Mouse (Mus musculus): ENCODE data around the gene Kcnrg. TPM values are rescaled to one million over a fixed set of nuclear protein-coding genes. Genes with fewer than 3 reads are reported as not detected.
"Not testable (repeated sequence)": the region's sequence is repeated elsewhere in the genome, so short reads cannot be mapped to it uniquely, and the experiment has no call there.

Gene Kcnrg
- total and polyA plus RNA-seq, 3 experiments, result 0.13 to 0.51 TPM; not detected in 1

GRCm38 (mm10) chr14:61597968-61598367 lies 9.3 kb upstream of the Kcnrg start, which contains the start of gene Trim13:
TSS of gene Trim13 (plus strand) at chr14:61598247.
- H3K9ac ChIP-seq (ENCODE audit: low read depth, low read length), result no peak within 1 kb of the TSS
- peaks cover 4% of the 10 kb centered on the region for H3K4me1 ChIP-seq (ENCODE audit: control insufficient read depth, insufficient read depth, low read length)
- peak within 1 kb of the TSS; percentile 71 for H3K4me3 ChIP-seq
- no peak for DNase-seq
- no peak for TF ChIP-seq POLR2A (IDR thresholded peaks at IDR 0.05; ENCODE audit: insufficient read depth, low read depth, low read length)
- TF ChIP-seq CTCF (IDR thresholded peaks at IDR 0.05), result no peak
- TF ChIP-seq EP300 (IDR thresholded peaks at IDR 0.05; ENCODE audit: insufficient read depth, low read depth, low read length), result no peak
- no peaks in the 10 kb centered on the region for H3K27me3 ChIP-seq (ENCODE audit: control insufficient read depth, insufficient read depth, low read length)
- peak within 1 kb of the TSS; percentile 86 for H3K27ac ChIP-seq
- H3K36me3 ChIP-seq (ENCODE audit: control insufficient read depth, insufficient read depth, low read length), result peaks cover 8% of the 10 kb centered on the region
- intact Hi-C loops (cut with DNase I), result loop anchor here (5.0 kb wide), 1 partner anchor 41 kb away; the partner anchor contains the start of gene Spryd7
- 57% methylated on average over 5 of the region's 5 CpGs for WGBS
- H3K79me2 ChIP-seq (replicated peaks; ENCODE audit: control insufficient read depth, insufficient read depth, low read length), result no peaks in the 10 kb centered on the region

GRCm38 (mm10) chr14:61599057-61599806 lies 8.0 kb upstream of the Kcnrg start:
- Histone ChIP-seq H3K36me3 (ENCODE audit: control insufficient read depth, insufficient read depth, low read length) (peaks cover 10% of the 10 kb centered on the region), H3K9ac (ENCODE audit: low read depth, low read length) (peak overlapping the region; percentile 92), H3K4me3 (peak overlapping the region; percentile 71), H3K27ac (peak overlapping the region; percentile 86), H3K4me1 (ENCODE audit: control insufficient read depth, insufficient read depth, low read length) (peaks cover 4% of the 10 kb centered on the region), H3K79me2 (replicated peaks; ENCODE audit: control insufficient read depth, insufficient read depth, low read length) (no peaks in the 10 kb centered on the region), H3K27me3 (ENCODE audit: control insufficient read depth, insufficient read depth, low read length) (no peaks in the 10 kb centered on the region)
- WGBS, result 3% methylated on average over 44 of the region's 44 CpGs
- intact Hi-C loops (cut with DNase I), result loop anchor here (1.0 to 5.0 kb wide), 2 partner anchors 42 to 48 kb away; partner anchors contain the start of gene Spryd7
- DNase-seq, result peak; percentile 91 to 94
- TF ChIP-seq EP300 (IDR thresholded peaks at IDR 0.05; ENCODE audit: insufficient read depth, low read depth, low read length) (no peak), POLR2A (IDR thresholded peaks at IDR 0.05; ENCODE audit: insufficient read depth, low read depth, low read length) (peak; percentile 67; the same call in 1 of the 2 replicates), CTCF (IDR thresholded peaks at IDR 0.05) (no peak)

DNA sequence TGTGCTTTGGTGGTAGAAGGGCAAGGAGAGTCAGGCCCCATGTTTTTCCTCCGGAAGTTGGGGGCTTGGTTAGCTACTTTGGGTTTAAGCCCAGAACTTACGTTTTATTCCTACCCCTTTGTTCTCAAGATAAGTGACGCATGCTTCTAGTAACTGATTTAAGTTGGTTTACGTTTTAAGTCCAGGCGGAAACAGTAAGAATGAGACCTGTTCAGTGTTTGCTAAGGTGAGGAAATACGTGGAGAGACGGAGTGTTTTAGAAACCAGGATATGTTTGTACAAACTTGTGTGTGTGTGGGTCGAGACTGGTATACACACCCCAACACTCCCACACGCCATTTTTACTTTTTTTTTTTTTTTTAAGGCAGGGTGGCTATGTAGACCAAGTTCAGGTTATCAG lies 5.9 kb upstream of the Kcnrg start:
- Histone ChIP-seq H3K79me2 (replicated peaks; ENCODE audit: control insufficient read depth, insufficient read depth, low read length) (no peaks in the 10 kb centered on the region), H3K27me3 (ENCODE audit: control insufficient read depth, insufficient read depth, low read length) (no peaks in the 10 kb centered on the region), H3K27ac (no peak overlapping the region), H3K36me3 (ENCODE audit: control insufficient read depth, insufficient read depth, low read length) (peaks cover 10% of the 10 kb centered on the region), H3K4me3 (no peak overlapping the region), H3K9ac (ENCODE audit: low read depth, low read length) (no peak overlapping the region), H3K4me1 (ENCODE audit: control insufficient read depth, insufficient read depth, low read length) (peaks cover 4% of the 10 kb centered on the region)
- intact Hi-C loops (cut with DNase I), result loop anchor here (5.0 kb wide), 1 partner anchor 81 kb away; no protein-coding TSS in a partner anchor
- TF ChIP-seq POLR2A (IDR thresholded peaks at IDR 0.05; ENCODE audit: insufficient read depth, low read depth, low read length) (no peak), EP300 (IDR thresholded peaks at IDR 0.05; ENCODE audit: insufficient read depth, low read depth, low read length) (no peak), CTCF (IDR thresholded peaks at IDR 0.05) (no peak)
- no peak for DNase-seq
- WGBS, result 64% methylated on average over 9 of the region's 9 CpGs

GRCm38 (mm10) chr14:61603069-61603755 lies 4.0 kb upstream of the Kcnrg start:
- intact Hi-C loops (cut with DNase I), result loop anchor here (5.0 kb wide), 1 partner anchor 79 kb away; no protein-coding TSS in a partner anchor
- no peaks in the 10 kb centered on the region for H3K27me3 ChIP-seq (ENCODE audit: control insufficient read depth, insufficient read depth, low read length)
- 79% methylated on average over 8 of the region's 8 CpGs for WGBS
- peaks cover 4% of the 10 kb centered on the region for H3K4me1 ChIP-seq (ENCODE audit: control insufficient read depth, insufficient read depth, low read length)
- peaks cover 10% of the 10 kb centered on the region for H3K36me3 ChIP-seq (ENCODE audit: control insufficient read depth, insufficient read depth, low read length)
- TF ChIP-seq CTCF (IDR thresholded peaks at IDR 0.05) (no peak), POLR2A (IDR thresholded peaks at IDR 0.05; ENCODE audit: insufficient read depth, low read depth, low read length) (no peak), EP300 (IDR thresholded peaks at IDR 0.05; ENCODE audit: insufficient read depth, low read depth, low read length) (no peak)
- no peak overlapping the region for H3K27ac ChIP-seq
- no peak for DNase-seq
- H3K9ac ChIP-seq (ENCODE audit: low read depth, low read length), result no peak overlapping the region
- H3K4me3 ChIP-seq, result no peak overlapping the region
- H3K79me2 ChIP-seq (replicated peaks; ENCODE audit: control insufficient read depth, insufficient read depth, low read length), result no peaks in the 10 kb centered on the region

- no peaks in the 10 kb centered on the region for H3K79me2 ChIP-seq (replicated peaks; ENCODE audit: control insufficient read depth, insufficient read depth, low read length)
- H3K27me3 ChIP-seq (ENCODE audit: control insufficient read depth, insufficient read depth, low read length), result no peaks in the 10 kb centered on the region
- DNase-seq, result no peak
- H3K4me1 ChIP-seq (ENCODE audit: control insufficient read depth, insufficient read depth, low read length), result peaks cover 4% of the 10 kb centered on the region
- 93% methylated on average over 3 of the region's 3 CpGs for WGBS
- H3K9ac ChIP-seq (ENCODE audit: low read depth, low read length), result no peak overlapping the region
- intact Hi-C loops (cut with DNase I), result loop anchor here (5.0 kb wide), 1 partner anchor 78 kb away; no protein-coding TSS in a partner anchor
- no peak overlapping the region for H3K27ac ChIP-seq
- TF ChIP-seq CTCF (IDR thresholded peaks at IDR 0.05), result no peak
- no peak for TF ChIP-seq EP300 (IDR thresholded peaks at IDR 0.05; ENCODE audit: insufficient read depth, low read depth, low read length)
- TF ChIP-seq POLR2A (IDR thresholded peaks at IDR 0.05; ENCODE audit: insufficient read depth, low read depth, low read length), result no peak
- H3K36me3 ChIP-seq (ENCODE audit: control insufficient read depth, insufficient read depth, low read length), result peaks cover 10% of the 10 kb centered on the region
- H3K4me3 ChIP-seq, result no peak overlapping the region
Observed at GRCm38 (mm10) chr14:61604081-61604480, 3.2 kb upstream of the Kcnrg start.

DNA sequence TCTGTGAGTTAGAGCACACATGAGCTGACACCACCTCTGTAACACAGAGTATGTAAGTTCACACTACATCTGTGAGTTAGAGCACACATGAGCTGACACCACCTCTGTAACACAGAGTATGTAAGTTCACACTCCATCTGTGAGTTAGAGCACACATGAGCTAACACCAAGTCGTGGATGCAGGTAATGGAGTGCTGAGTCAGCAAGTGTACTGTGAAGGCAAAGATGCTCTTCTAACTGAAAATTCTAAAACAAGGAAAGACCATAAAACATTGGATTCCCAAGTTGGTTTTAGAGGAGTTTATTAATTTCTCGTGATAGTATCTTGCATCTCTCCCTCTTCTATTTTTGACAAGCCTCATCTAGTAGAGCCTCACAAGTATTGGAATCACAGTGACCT lies 1.2 kb upstream of the Kcnrg start:
- not testable (repeated sequence) for DNase-seq
- WGBS, result 84% methylated on average over 2 of the region's 2 CpGs

More for the DNA sequence above, 1.2 kb upstream of the Kcnrg start:
- H3K4me3 ChIP-seq; H3K36me3 ChIP-seq (ENCODE audit: control insufficient read depth, insufficient read depth, low read length); H3K27ac ChIP-seq; H3K27me3 ChIP-seq (ENCODE audit: control insufficient read depth, insufficient read depth, low read length); H3K9ac ChIP-seq (ENCODE audit: low read depth, low read length); H3K4me1 ChIP-seq (ENCODE audit: control insufficient read depth, insufficient read depth, low read length); H3K79me2 ChIP-seq (replicated peaks; ENCODE audit: control insufficient read depth, insufficient read depth, low read length); intact Hi-C loops (cut with DNase I): not testable (repeated sequence)
